Mouse (Mus musculus) G1E (cell line): ENCODE measurements around the gene Pla2g2e. TPM values are rescaled to one million over a fixed set of nuclear protein-coding genes. Genes with fewer than 3 reads are reported as not detected.
"Not testable (repeated sequence)": the region's sequence is repeated elsewhere in the genome, so short reads cannot be mapped to it uniquely, and the experiment has no call there.

ENCODE experiments used
- ATAC-seq: 2 replicates; pipeline ENCODE4 v1.8.0; 2016; ENCODE audit warnings: mild to moderate bottlenecking; ENCODE audit not compliant: insufficient number of reproducible peaks, poor library complexity, low FRiP score, severe bottlenecking; ENCODE audit errors: extremely low read depth
- DNase-seq: peaks from one replicate; pipeline ENCODE4 v3.0.0; 2012; ENCODE audit warnings: low spot score
- H3K27me3 ChIP-seq: 2 replicates; pipeline ENCODE4 v1.6.1; 2012; ENCODE audit warnings: mild to moderate bottlenecking, low read length, inconsistent platforms; ENCODE audit not compliant: insufficient read depth
- H3K36me3 ChIP-seq: replicated peaks from 2 replicates; pipeline ENCODE3; 2012; ENCODE audit warnings: mild to moderate bottlenecking, inconsistent platforms
- H3K4me1 ChIP-seq: 2 replicates; pipeline ENCODE4 v1.6.1; 2012; ENCODE audit warnings: low read depth, low read length, inconsistent platforms, mixed read lengths; ENCODE audit not compliant: insufficient read depth
- H3K4me3 ChIP-seq: 2 replicates; pipeline ENCODE4 v1.5.1; 2012; ENCODE audit warnings: low read depth, mild to moderate bottlenecking, inconsistent platforms, low read length, moderate library complexity, mixed read lengths
- H3K9me3 ChIP-seq: replicated peaks from 2 replicates; pipeline ENCODE4 v1.6.1; 2012; ENCODE audit warnings: inconsistent platforms
- CTCF ChIP-seq: IDR thresholded peaks from 2 replicates; pipeline ENCODE4 v1.5.1; 2012; ENCODE audit warnings: low read depth, low read length, inconsistent platforms, mixed read lengths
- GATA1 ChIP-seq: IDR thresholded peaks from 2 replicates; pipeline ENCODE4 v1.6.1; 2012; ENCODE audit warnings: borderline replicate concordance, low read length, inconsistent platforms, mixed read lengths
- GATA2 ChIP-seq: IDR thresholded peaks from 2 replicates; pipeline ENCODE4 v1.6.1; 2012; ENCODE audit warnings: low read depth, low read length, inconsistent platforms, borderline replicate concordance
- POLR2AphosphoS5 ChIP-seq: IDR thresholded peaks from 2 replicates; pipeline ENCODE4 v1.6.1; 2012; ENCODE audit warnings: low read depth, low read length, inconsistent platforms; ENCODE audit not compliant: insufficient replicate concordance
- TAL1 ChIP-seq: conservative IDR thresholded peaks from 2 replicates; pipeline ENCODE4 v1.6.1; 2012; ENCODE audit warnings: low read depth, low read length, inconsistent platforms, mixed read lengths
- polyA plus RNA-seq: library from polyadenylated mRNA; stranded (reverse); fragments of >175 nt; gene quantifications from 2 replicates; pipeline ENCODE4 v1.2.3, GENCODE M21; 2012
- total RNA-seq, 2 experiments: library from RNA; stranded (forward) in 1 of 2; stranded (reverse) in 1 of 2; fragments of 200-1000 nt in 1 of 2; fragments of >200 nt in 1 of 2; fragmentation: Nextera tagmentation in 1 of 2; gene quantifications; 2 replicates each; pipeline ENCODE4 v1.2.3; 2014 to 2017

The Pla2g2e gene
- total and polyA plus RNA-seq, 3 experiments = 0.07 to 1.1 (median 0.22) TPM

DNA sequence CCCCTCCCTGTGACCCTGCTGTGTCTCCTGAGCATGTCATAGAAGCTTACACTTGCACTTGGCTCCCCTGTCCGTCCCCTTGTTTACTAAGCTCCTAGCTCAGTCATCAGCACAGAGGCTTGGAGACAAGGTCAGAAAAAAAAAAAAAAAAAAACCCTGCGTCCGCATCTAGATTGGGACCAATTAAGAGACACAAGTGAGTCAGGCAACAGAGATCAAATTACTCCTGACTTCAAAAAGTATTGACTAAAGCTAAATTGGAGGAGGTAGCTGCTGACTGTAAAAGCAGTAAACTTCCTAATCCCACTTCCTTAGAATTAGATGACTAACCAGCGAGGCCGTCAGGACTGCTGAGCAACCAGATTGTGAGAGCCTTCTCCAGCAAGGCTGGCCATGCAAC, 12.7 kb upstream of the Pla2g2e start:
- peaks cover 3% of the 10 kb centered on the region for H3K36me3 ChIP-seq
- ATAC-seq (no peak), DNase-seq (no peak)
- H3K9me3 ChIP-seq = no peaks in the 10 kb centered on the region
- H3K27me3 ChIP-seq = no peaks in the 10 kb centered on the region
- no peak for TF ChIP-seq GATA1
- TF ChIP-seq POLR2AphosphoS5 = no peak
- no peak for TF ChIP-seq CTCF
- no peak for TF ChIP-seq TAL1
- TF ChIP-seq GATA2 = no peak
- no peak overlapping the region for H3K4me3 ChIP-seq
- H3K4me1 ChIP-seq = peaks cover 27% of the 10 kb centered on the region

DNA sequence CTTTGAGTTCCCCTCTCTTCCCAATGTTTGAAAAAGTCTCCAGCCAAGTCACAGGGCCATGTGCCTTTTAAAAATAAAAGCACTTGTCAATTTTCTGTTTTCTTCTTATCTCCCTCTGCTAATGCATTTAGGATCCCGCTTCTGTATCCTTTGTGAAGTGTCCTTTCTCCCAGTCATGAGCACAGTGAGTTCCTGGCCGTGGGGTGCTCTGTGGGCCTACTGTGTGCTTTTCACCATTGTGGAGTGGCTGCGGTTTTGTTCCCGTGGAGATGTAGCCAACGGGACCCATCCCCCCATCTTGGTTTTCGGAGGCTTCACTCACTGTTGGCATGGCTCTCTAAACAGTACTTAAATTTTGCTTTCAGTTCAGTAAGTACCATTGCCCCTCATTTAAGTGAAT, 11.8 kb upstream of the Pla2g2e start:
- peaks cover 23% of the 10 kb centered on the region for H3K4me1 ChIP-seq
- no peak overlapping the region for H3K4me3 ChIP-seq
- H3K9me3 ChIP-seq = no peaks in the 10 kb centered on the region
- H3K36me3 ChIP-seq = no peaks in the 10 kb centered on the region
- H3K27me3 ChIP-seq = no peaks in the 10 kb centered on the region
- TF ChIP-seq GATA1 = no peak
- TF ChIP-seq CTCF = no peak
- TF ChIP-seq TAL1 = no peak
- no peak for DNase-seq
- no peak for ATAC-seq

DNA sequence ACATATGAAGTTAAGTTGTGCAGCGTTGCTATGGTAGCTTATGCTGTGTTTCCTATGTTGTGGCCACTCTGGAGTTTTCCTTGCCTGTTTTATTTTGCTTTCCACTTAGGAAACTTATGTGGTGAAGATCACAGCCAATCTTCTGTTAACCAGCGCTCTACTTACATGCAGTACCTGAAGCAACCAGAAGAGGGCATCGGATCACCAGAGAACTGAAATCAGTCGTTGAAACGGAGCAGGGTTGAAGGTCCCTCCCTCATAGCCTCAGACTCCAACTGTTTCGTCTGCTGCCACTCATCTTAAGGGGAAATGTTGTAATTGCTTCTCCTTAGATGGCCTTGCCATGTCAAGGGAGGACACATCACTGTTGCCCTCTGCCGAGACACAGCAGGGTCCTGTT, 11.3 kb upstream of the Pla2g2e start:
- H3K4me3 ChIP-seq = no peak overlapping the region
- DNase-seq = peak; percentile 29
- no peaks in the 10 kb centered on the region for H3K9me3 ChIP-seq
- 0 out of 2 replicates have a peak, but pooled peaks have one; percentile 24 for ATAC-seq
- no peaks in the 10 kb centered on the region for H3K36me3 ChIP-seq
- H3K27me3 ChIP-seq = no peaks in the 10 kb centered on the region
- TF ChIP-seq GATA2 (no peak), POLR2AphosphoS5 (no peak), CTCF (peak; percentile 89), GATA1 (no peak), TAL1 (no peak)
- H3K4me1 ChIP-seq = peaks cover 23% of the 10 kb centered on the region

DNA sequence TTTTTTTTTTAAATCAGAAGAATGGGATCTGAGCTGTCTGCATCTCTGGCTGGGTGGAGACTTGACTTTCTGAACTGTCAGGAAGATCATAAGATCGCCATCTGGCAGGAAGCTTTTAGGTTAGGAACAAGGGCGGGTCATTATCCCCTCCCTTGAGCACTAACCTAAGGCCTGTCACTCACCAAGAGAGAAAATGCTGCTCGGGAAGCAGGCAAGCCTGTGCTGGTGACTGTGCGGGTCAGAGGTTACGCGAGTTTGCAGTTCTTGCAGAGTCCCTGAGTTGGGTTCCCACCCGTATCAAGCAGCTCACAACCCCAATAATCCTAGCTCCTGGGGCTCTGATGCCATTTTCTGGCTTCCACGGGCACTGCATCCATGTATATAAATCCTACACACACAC, 9.1 kb upstream of the Pla2g2e start:
- no peaks in the 10 kb centered on the region for H3K27me3 ChIP-seq
- ATAC-seq (no peak), DNase-seq (no peak)
- H3K9me3 ChIP-seq = no peaks in the 10 kb centered on the region
- no peak overlapping the region for H3K4me3 ChIP-seq
- peaks cover 13% of the 10 kb centered on the region for H3K4me1 ChIP-seq
- no peak for TF ChIP-seq GATA1
- TF ChIP-seq CTCF = no peak
- no peak for TF ChIP-seq TAL1
- TF ChIP-seq GATA2 = no peak
- no peak for TF ChIP-seq POLR2AphosphoS5
- H3K36me3 ChIP-seq = no peaks in the 10 kb centered on the region

DNA sequence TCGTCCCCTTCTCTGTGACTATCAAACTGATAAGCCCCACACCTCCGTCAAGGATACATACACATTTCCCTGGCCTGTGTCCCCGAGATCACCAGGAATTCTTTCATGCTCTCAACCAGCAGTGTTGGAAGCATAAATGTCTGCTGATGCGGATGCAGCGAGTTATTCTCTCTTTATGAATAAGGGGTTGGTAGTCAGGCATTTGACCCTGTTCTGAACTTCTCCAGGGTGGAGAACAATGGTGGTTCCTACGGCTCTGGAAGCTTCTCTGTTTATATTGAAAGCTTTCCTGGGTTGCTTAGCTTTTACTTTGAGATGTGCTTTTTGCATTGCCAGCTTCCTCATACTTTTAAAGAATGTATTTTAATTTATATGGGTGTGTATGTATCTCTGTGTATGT, 3.9 kb upstream of the Pla2g2e start, which contains the start of gene Gm13030:
Gm13030 (minus strand) TSS at position 101 of the 400 bp plus-strand sequence.
- TF ChIP-seq TAL1 (no peak), CTCF (no peak), GATA2 (no peak), POLR2AphosphoS5 (no peak), GATA1 (no peak)
- DNase-seq (no peak), ATAC-seq (no peak)
- no peaks in the 10 kb centered on the region for H3K36me3 ChIP-seq
- H3K9me3 ChIP-seq = no peaks in the 10 kb centered on the region
- H3K4me1 ChIP-seq = no peaks in the 10 kb centered on the region
- no peaks in the 10 kb centered on the region for H3K27me3 ChIP-seq
- no peak within 1 kb of the TSS for H3K4me3 ChIP-seq

DNA sequence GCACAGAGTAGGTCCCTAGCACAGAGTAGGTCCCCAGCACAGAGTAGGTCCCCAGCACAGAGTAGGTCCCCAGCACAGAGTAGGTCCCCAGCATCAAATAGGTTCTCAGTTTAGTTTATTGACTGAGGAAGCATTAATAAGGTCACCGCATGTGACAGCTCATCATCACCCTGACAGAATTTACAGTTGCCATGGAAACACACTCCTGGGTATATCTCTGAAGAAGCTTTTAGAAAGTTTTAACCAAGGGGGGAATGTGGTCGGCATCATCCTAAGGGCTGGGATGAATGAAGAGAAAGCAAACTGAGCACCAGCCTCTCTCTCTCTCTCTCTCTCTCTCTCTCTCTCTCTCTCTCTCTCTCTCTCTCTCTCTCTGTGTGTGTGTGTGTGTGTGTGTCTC, 2.5 kb upstream of the Pla2g2e start:
- not testable (repeated sequence) for H3K27me3 ChIP-seq, H3K4me3 ChIP-seq, DNase-seq, H3K4me1 ChIP-seq, ATAC-seq, H3K9me3 ChIP-seq, H3K36me3 ChIP-seq

DNA sequence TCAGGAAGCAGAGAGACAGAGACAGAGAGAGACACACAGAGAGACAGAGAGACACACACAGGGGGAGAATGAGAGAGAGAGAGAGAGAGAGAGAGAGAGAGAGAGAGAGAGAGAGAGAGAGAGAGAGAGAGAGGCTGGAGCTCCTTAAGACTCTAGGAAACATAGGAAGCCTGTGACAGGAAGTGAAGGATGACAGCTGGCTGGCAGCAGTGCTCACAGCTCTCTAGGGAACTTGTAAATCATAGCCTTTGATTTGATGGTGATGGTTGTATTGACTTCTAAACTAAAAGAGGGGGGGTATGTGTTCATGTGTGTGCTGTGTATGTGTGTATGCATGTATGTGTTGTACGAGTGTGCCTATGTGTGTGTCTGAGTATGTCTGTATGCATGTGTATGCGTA, 1.8 kb upstream of the Pla2g2e start:
- Histone ChIP-seq H3K4me1 (no peaks in the 10 kb centered on the region), H3K9me3 (no peaks in the 10 kb centered on the region), H3K4me3 (no peak overlapping the region), H3K36me3 (no peaks in the 10 kb centered on the region), H3K27me3 (peaks cover 5% of the 10 kb centered on the region; the same call in 1 of the 2 replicates)
- DNase-seq = no peak
- TF ChIP-seq TAL1 (no peak), GATA1 (no peak), CTCF (no peak), GATA2 (no peak), POLR2AphosphoS5 (no peak)
- ATAC-seq = no peak
